Mouse (Mus musculus): ENCODE measurements around the gene Ift52.

DNA sequence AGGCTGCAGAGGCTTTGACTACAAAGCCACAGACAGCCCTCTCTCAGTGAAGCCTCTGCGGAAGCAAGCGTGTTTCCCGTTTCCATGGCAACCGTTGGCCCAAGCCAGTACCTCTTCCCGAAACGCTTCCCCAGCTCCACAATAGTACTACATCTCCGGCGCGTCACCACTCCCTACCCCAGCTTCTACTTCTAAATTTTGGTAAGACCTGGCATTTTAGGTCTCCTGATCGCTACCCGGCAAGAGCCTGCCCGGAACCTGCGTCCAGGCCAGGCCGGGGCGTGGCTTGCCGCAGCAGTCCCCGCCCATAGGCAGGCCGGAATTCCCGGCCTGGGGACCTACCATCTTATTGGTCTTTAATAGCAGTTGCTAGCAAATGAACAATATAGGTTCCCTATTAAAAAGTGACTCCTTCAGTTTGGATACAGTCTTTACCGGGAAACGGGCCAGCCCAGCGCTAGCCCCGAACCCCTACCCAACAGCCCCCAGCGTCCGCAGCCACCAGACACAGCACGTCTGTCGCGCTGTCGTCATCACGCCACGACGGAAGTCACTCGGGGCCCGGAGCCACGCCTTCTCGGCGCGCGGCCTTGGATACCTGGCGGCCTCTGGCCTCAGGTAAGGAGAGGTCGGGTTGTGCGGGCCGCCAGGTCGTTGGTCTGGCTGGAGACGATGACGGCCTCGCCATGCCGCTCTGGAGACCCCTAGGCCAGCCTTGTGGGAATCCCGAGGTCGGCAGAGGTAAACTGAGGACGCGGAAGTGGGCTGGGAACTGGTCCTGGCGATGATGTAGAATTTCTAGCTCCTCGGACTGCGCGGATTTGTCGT lies at the start of gene Ift52:
- no peak for TF ChIP-seq CTCF (IDR thresholded peaks at IDR 0.05)
- TF ChIP-seq POLR2A (IDR thresholded peaks at IDR 0.05; ENCODE audit: insufficient read depth, low read depth, low read length) = peak; percentile 49

Measured in heart, adult 2 months (tissue).